26 mouse cellular contexts compared by ENCODE assay signal in the genomic region with DNA sequence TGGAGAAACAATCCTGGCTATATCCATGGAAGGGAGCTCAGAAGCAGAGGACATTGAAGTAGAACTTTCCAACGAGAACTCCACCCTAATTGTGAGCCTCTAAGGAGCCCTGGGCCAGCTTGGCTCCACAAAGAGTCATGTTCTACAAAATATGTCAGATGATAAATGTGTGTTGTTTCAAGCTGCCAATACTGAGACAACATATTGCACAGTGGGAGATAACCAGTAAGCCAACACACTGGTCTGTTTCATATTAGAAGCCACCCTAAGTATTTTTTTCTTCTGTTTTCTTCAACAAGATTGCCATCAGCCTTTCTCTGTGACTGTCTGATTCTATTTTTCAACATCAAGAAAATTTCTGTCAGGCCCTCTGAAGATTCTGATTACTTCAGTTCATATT.
"Had no signal": no experiment of that assay in that cellular context is flagged by ENCODE, and none has a peak within 500 bp of the region (broad histone marks: within the 10 kb centered on the region; RNA-seq: fewer than 3 reads in every experiment).

No protein-coding gene starts in this region.

- H3K4me2 ChIP-seq: heart, embryonic 11.5 days; heart, embryonic 13.5 days; heart, embryonic 15.5 days; hindbrain, embryonic 13.5 days; hindbrain, embryonic 15.5 days; kidney, embryonic 15.5 days; limb, embryonic 13.5 days; limb, embryonic 15.5 days; liver, embryonic 13.5 days had no signal

- H3K9ac ChIP-seq: heart, embryonic 13.5 days; heart, embryonic 15.5 days; hindbrain, embryonic 13.5 days; hindbrain, embryonic 15.5 days; kidney, embryonic 15.5 days; limb, embryonic 13.5 days; limb, embryonic 15.5 days; liver, embryonic 13.5 days had no signal

- H3K4me3 ChIP-seq: heart, adult 2 months; heart, embryonic 13.5 days; heart, embryonic 15.5 days; hindbrain, embryonic 13.5 days; hindbrain, embryonic 15.5 days; kidney, embryonic 15.5 days; limb, embryonic 13.5 days; limb, embryonic 15.5 days; liver, embryonic 13.5 days had no signal

- H3K4me1 ChIP-seq: heart, embryonic 13.5 days; heart, embryonic 15.5 days; hindbrain, embryonic 13.5 days; hindbrain, embryonic 15.5 days; kidney, embryonic 15.5 days; limb, embryonic 13.5 days; limb, embryonic 15.5 days; liver, embryonic 13.5 days had no signal

- H3K36me3 ChIP-seq: heart, embryonic 13.5 days; heart, embryonic 15.5 days; hindbrain, embryonic 13.5 days; hindbrain, embryonic 15.5 days; kidney, embryonic 15.5 days; limb, embryonic 13.5 days; limb, embryonic 15.5 days; liver, embryonic 13.5 days had no signal

- H3K27me3 ChIP-seq: heart, embryonic 13.5 days; heart, embryonic 15.5 days; hindbrain, embryonic 13.5 days; hindbrain, embryonic 15.5 days; kidney, embryonic 15.5 days; limb, embryonic 13.5 days; limb, embryonic 15.5 days; liver, embryonic 13.5 days had no signal

- H3K9me3 ChIP-seq: heart, embryonic 15.5 days; hindbrain, embryonic 15.5 days; kidney, embryonic 15.5 days; limb, embryonic 13.5 days; limb, embryonic 15.5 days; liver, embryonic 13.5 days had no signal

- H3K27ac ChIP-seq: heart, adult 2 months; heart, embryonic 13.5 days; heart, embryonic 15.5 days; hindbrain, embryonic 13.5 days; hindbrain, embryonic 15.5 days; hindbrain, postnatal 0 days; kidney, embryonic 15.5 days; kidney, postnatal 0 days; limb, embryonic 13.5 days; limb, embryonic 15.5 days; liver, embryonic 13.5 days had no signal

- DNase-seq: gastrocnemius, postnatal 14 days; gastrocnemius, postnatal 36 days; heart, adult 11 months; heart, adult 2 months; heart, postnatal 14 days; heart, postnatal 36 days; kidney, adult 11 months; kidney, adult 2 months; kidney, adult 9 months; kidney, postnatal 14 days; kidney, postnatal 36 days; layer of hippocampus, adult 9-11 months; layer of hippocampus, postnatal 36 days; left cerebral cortex, postnatal 4 days; liver, embryonic 13.5 days had no signal

- ATAC-seq: hindbrain, postnatal 0 days; intestine, embryonic 16.5 days had no signal
